Mouse (Mus musculus): Measurements from ENCODE around the gene Ric1.
A peak's percentile ranks its signal among the peaks of the same experiment; 100 is the strongest.
"Not testable (repeated sequence)": the region's sequence is repeated elsewhere in the genome, so short reads cannot be mapped to it uniquely, and the experiment has no call there.

The Ric1 gene

DNA sequence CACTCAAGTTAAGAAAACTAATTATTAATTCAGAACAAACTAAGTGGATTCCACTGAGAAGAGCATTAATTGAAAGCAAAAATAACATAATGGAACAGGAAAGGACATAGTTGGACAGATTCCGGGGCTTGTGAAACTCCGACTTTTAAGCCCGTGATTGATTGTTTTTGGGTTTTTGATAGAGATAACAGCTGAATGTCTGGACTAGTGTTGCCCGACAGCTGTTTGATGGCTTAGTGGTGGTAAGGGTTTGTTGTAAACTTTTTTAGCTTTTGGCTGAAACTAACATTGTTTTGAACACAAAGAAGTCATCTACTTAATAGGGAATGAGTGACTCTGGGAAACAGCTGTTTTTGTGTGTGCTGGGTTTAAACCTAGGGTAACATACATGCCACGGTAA is 11.9 kb downstream of the Ric1 start:
- no peak for DNase-seq

DNA sequence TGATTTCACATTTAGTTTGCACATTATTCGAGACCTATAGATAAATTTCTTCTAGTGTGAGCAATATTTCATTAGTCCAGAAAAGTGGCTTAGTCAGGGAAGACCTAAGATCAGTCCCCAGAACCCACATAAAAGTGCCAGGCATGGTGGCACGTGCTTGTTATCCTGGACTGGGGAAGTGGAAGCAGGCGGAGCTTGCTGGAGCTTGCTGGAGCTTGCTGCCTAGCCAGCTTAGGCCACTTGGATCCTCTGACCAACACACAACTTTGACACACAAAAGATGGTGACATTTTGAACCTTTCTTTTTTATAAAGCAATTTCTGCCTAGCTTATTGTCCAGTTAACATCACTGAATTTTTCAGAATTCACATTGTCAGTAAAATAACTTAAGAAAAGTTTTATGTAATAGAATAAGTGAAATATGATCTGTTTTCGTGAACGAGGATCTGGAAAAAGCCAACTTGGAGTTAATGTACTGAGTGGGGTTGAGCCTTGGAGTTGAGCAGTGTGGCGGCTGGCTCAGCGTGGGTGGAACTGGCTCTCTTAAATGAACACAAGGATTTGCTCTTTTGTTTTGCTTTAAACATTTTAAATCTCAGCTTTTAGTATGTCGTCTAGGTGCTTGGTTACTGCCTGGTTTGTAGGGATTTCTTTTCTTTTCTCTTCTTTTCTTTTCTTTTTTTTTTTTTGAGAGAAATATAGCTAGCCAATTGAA is 20.3 kb downstream of the Ric1 start:
- DNase-seq = no peak

DNA sequence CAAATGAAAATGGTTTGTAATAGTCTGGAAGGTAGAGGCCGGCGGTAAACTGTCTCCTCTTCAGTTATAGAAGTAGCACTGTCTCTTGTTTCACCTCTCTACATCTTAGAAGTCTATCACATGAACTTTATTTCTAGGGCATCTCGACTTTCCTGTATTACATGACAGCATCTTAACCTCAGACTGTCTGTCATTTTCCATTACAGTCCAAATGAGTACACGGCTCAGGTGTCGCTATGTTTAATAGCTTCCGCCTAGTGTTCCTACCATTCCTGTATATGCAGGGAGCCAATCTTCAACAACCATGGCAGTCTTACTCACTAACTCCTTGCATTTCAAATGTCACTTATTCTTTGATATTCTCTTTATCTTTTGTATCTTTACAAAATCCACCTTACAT is 21.9 kb downstream of the Ric1 start:
- no peak for DNase-seq

DNA sequence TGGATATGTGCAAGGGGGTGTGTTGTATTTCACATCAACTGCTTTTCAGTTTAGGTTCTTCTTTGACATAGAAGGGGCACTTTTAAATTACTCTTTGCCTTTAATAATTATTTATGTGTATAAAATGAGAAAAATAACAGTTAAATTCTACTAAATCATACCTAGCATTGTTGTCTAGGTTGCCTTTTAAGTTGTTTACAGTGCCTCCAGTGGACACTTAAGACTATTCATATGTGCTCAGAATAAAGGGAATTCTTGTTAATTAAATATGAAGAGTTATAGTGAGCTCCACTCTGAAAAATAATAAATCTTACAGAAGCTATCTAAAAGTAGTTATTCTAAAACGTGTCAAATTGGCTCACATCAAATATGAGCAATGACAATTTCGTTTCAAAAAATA is 28.5 kb downstream of the Ric1 start:
- no peak for DNase-seq

DNA sequence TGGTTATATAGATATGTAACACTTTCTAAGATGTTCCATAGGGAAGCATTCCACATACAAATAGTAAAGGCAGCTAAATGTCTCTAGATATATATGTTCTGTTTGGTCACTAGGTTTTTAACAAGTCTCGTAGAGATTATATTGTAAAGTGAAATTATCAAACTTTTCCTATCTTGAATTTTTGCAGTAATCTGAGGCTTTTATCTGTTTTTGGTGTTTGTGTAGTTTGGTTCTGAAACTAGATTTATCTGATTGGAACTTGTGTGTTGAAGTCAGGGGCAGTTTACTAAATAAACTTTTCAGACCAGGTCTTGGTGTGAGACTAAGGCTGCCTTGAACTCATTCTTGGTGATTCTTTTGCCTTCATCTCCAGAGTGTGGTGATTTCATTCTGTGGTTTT is 29.0 kb downstream of the Ric1 start:
- DNase-seq = no peak

DNA sequence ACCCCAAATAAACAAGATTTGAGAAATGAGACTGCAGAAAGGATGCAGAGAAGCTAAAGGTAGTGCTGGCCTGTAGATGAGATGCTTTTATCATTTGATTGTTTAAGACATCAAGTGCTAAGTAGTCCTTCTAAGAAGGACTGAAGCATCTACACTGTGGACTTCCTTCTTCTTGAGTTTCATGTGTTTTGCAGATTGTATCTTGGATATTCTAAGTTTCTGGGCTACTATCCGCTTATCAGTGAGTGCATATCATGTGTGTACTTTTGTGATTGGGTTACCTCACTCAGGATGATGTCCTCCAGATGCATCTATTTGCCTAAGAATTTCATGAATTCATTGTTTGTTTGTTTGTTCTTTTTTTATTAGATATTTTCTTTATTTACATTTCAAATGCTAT is 29.9 kb downstream of the Ric1 start:
- not testable (repeated sequence) for DNase-seq

DNA sequence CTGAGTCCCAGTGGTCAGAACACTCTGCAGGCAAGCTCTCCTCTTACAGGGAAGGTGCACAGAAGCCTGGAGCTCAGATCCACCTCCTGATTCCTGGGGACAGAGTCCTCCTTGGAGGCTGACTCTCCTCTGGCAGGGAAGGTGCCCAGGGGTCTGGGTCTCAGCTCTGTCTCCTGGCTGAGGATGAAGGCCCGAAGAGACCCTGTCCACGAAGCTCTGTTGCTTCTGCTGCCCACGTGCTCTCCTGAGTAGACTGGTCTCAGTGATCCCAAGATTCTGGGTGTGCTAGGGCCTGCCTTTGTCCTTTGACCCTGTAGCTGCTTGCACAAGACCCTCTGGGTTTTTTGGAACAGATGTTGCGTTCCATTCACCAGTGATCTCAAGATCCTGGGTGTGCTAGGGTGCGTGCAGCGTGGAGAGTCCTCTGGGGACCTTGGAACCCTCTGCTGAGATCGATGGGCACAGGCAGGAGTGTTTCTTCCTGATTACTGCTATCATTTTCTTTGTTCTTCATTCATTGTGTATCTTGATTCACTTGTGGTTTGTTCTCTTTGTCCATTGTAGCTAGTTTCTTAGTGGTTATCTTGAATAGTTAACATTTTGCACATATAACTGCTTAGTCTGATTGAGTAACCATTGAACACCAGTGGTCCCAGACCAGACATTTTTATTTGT is 35.2 kb downstream of the Ric1 start:
- DNase-seq = not testable (repeated sequence)

DNA sequence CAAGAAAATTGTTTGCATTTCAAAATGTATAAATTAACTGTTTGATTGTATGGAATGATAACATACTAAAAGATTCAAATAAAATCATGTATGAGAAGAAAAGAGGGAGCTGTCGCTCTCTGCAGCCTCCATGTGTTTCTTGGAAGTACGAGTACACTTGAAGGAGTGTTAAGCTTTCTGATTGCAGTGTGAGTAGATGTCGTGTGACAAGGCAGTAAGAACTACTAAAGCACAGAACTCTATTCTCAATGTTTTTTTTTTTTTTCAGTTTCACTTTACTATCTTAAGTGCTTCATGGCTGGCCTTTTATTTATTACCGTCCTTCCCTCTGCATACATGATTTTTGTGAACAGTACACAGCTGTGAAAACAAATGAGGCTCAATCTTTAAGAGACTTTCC is 40.1 kb downstream of the Ric1 start:
- DNase-seq = no peak

DNA sequence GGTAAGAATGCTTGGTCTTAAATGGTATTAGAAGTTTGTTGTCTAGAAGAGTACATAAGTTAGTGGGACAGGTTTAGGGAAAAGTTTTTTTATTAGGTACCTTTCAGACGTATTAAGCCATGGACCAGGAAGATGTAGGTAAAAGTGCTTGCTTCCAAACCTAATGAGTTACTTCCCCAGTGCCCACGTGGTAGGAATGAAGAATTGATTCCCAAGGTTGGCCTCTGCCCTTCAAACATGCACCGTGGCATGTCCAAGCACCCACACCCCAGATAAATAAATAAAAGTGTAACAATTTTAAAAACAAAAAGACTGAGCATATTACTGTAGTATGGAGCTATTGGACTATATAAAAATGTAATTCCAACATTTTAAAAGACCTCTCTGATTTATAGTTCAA is 40.5 kb downstream of the Ric1 start:
- DNase-seq = no peak

DNA sequence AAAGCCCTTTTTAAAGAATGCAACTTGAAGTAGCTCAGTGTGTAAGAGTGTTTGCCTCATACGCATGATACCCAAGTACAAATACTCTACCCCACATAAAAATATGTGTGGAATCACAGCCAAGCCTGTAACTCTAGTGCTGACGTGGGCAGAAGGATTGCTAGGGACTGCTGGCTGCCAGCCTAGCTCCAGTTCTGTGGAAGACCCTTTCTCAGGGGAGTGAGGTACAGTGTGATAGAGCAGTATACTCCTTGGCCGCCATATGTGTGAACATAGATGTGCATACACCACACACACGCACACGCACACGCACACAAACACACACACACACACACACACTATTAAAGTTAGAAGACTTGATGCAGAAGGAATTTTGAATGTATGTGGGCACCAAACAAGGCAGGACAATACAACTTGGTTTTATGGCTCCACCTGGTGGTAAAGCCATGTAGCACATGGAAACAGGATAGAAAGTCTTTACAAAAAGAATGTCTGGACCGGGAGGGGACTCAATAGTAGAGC is 41.2 kb downstream of the Ric1 start:
- peak in 1 of 2 experiments; percentile 52 for DNase-seq

DNA sequence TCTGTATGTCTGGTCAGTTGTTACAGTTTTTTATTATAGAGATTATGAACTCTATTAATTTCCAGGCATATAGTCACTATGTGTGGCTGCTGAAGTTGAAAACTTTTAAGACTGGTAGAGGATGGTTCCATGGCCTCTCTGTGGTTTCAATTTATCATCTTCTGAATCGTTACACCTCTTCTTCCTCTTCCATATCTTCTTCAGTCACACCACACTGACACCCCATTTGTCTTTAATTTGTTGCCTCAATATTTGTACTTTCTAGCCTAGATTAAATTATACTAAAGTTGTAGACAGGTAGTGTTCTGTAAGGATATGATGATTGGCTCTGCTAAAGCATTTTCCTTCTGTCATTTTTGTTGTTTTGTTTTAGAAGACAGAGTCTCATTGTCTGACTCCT is 44.4 kb downstream of the Ric1 start:
- DNase-seq = no peak

DNA sequence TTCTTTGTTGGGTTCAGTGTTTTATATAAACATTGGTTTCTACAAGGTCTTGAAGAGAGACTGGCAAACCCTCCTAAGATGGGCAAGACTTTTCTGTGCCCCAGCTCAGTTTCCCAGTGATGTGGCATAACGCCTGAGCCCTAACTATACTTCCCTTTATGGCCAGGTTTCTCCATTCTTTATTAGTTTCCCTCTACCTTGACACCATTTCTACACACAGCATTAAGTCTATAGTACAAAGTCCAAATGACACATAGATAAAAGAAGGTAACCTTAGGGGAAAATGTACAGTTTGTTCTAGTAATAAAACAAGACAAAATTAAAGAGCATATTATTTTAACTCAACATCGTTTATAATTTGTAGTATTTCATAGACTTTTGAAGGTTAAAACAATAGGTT is 60.4 kb downstream of the Ric1 start:
- DNase-seq = no peak

DNA sequence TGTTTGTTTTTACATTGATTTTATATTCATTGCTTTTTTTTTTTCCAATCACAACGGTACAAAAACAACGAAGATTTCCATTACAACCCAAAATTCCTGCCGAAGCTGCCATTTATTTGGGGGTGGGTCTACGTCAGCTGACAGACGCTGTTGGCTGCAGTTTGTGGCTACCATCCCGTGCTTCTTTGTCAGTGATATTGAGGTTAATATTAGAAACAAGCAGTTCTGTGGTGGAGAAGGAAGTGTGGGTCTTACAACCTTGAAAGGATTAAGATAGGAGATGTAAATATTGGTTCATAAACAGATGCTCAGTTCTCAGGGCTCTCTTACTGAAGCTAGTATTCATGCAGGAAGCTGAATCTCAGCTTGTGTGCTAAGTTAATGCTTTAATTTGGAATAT is 61.7 kb downstream of the Ric1 start:
- DNase-seq = no peak

DNA sequence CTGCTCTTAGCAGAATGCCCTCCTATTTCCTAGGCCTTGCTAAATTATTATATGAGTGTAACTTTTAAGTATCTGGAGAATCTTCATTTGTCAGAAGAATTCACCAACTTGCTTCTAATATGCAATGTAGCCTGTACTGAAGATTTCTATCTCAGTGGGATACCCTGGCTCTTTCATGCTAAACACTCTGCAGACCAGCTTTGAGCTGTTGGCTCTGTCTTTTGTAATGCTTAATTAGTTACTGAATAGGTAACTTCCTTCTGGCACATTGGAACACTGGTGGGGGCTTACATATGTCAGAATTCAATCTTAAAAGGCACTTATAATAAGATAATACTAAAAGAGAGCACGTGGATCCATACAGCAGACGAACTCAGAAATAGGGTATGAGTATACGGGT is 71.7 kb downstream of the Ric1 start:
- not testable (repeated sequence) for DNase-seq

DNA sequence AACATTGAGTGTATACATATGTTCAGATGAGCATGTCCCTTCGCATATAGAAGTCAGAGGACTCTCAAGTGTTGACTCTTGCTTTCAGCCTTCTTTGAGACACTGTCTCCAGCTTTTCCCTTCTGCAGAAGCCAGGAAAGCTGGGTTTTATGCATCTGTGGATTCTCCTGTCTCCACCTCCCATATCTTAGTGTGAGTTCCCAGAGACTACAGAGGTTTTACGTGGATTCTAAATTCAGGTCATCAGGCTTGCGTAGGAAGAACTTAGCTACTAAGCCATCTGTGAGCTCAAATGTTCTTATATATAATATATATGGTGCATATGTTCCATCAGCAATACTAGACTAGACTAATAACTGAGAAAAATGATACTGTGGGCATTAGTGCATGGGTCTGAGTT is 74.2 kb downstream of the Ric1 start:
- no peak for DNase-seq

DNA sequence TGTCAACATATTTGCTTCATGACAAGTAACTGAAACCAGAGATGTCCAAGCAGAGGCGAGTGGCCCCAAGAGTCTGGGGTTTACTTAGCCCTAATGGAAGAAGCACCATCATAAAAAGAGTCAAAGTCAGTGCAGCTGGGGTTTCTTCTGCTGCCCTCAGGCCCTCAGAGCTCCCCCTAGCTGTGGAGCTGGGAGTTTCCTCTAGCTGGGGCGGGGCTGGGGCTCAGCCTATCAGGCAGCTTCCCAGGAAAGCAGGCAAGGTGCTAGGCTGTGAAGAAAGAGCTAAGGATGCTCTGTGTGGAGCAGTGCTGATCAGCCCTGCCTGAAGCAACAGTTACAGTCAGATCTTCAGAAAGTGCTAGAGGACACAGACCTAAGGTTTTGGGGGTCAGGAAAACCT is 74.9 kb downstream of the Ric1 start:
- DNase-seq = peak in 1 of 2 experiments; percentile 24

DNA sequence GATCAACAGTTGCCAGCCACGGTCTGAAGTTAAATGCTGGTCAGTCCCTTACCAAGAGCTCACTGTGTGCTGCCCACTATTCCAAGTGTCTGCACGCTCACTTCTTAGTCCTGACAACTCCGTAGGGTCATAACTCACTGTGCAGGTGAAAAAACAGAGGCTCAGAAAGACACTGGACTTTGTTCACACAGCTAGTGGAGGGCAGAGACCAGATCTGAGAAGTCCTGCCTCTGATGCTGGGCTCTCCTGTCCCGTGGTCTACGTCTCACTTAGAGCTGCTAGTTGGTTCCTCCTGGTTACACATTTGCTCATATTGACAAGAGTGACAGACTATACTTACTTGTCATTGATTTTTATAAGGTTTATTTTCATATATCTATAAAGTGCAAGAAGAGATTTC is 76.9 kb downstream of the Ric1 start:
- no peak for DNase-seq

DNA sequence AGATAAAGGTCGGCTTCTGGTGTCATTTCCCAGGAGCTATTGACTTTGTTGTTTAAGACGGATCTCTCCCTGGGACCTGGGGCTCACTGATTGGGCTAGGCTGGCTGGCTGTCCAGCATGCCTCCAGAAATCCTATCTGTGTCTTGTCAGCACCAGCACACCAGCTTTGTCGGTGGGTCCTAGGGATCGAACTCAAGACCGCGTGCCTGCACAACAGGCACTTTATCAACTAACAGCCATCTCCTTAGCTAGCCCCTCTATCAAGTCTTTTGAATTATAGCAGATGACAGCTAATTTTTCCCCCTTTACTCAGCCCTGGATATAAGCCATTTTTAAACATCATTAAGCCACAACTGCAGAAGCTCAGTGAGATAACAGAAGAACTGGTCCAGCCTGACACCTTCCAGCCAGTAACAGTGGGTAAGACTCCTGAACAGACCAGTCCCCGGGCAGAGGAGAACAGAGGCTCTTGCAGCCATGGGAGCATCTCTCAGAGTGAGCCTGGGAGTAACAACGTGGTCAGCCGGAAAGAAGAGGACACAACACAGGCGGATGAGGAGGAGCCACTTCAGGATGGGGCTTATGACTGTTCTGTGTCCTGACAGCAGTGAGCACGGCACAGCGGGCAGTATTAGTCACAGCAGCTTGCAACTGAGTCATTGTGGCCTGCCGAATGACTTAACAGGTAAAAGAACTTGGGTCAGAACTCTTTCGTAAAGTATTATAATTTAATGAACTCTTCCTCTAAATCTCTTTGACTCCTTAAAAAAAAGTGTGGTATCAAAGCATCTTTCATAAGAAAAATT is 81.7 kb downstream of the Ric1 start:
- DNase-seq = no peak

DNA sequence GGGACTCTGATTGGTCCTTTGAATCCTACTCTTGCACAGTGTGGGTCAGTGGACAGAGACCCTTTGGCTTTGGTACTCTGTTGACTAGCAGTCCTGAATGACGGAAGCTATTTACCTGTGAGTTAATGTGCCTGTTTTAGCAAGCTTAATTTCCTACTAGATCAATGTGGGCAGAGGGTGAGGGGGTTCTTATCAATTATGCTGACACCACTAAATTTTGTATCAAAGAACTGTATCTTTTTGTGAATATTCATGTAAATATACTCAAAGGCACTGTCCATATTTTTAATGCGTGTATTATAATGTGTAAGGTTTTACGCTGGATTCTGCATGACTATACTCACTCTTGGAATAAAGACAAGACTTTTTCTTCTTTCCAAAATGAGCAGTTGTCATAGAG is 82.6 kb downstream of the Ric1 start:
- no peak for DNase-seq

DNA sequence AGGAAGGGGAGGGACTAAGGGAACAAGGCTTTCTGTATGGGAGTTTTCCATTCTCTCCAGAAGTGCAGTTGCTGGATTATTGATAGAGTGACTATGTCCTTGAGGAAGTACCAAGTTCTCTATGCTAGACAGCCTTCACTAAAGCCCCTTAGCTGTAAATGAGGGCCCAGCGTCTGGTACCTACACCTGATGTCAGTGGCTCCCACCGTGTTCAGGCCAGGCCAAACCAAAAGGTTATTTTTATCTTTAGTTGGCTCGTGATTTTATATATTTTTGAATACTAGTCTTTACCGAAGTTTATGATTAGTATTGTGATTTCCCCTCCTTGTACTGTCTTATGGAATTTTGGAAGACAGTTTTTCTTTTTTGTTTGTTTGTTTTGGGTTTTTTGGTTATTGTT is 85.4 kb downstream of the Ric1 start:
- no peak for DNase-seq

DNA sequence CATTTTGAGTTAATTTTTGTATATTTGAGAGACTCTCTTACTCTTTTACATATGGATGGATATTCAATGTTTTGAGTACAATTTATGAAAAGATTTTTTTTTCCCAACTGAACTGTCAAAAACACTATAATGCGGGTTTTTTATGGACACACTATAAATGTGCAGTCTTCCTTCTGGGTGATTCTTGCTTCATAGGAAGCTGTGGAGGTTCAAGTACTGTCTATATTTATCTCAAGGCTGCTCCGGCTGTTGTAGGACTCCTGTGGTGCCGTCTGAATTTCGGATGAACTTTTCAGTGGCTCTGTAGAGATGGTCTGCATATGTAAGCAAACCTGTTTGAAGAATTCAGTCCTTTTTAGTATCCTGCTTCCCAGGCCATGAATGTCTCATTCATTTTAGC is 86.1 kb downstream of the Ric1 start:
- no peak for DNase-seq

DNA sequence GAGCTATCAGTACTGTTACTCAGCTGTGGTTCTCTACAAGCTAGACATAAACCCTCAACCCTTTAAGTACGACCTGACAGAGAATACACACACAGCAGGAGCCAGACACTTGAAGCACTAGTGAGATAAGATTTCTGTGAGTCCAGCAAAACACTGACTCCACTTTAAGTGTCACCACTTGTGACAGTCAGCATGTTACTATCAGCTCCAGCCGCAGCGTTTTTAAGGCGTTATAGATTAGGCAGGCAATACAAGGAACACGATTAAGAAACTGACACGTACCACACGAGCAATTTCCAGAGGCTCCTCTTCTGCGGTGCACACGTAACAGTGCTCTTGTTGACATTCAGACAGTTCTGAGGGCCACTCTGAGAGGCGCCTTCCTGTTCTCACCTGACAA is 88.8 kb downstream of the Ric1 start:
- DNase-seq = no peak

DNA sequence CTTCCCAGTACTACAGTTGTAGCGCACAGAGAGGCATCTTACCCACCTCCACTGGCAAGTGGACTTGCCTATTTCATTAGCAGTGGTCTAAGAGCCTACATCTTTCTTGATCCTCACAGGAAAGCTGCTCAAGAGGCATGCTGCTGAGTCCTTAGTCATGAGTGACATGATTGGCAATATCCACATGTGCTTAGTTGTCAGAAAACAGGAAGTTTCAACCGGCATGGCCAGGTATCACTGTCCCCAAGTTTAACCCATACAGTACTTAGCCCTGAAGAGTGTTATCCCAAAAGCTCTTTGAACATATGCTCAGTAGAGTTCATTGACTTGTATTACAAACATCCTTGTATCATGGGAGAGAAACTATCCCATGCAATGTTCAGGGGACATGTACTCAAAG is 90.0 kb downstream of the Ric1 start:
- no peak for DNase-seq

DNA sequence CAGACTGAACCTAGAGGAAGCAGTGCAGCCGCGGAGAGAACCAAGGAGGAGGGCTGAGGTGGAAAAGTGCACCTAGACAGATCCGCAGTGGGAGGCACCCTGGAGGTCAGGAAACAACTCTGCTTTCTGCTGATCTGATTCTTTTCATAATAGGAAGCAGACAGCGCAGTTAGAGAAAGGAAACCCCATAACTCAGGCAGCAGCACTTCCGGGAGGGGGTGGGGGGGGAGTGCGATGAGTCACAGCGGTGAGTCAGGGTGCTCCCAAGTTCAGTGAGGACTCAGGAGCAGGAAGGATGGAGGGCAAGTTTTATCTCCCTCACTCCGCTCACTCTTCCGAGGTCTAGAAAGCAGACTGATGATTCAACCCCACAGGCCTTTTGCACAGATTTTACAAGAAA is 119.0 kb downstream of the Ric1 start:
- DNase-seq = peak in 1 of 2 experiments; percentile 28

Data from spleen, adult 18-20 months (tissue).